Mouse (Mus musculus) kidney, postnatal 0 days (tissue): ENCODE data around the gene Serpinb9. TPM values are rescaled to one million over a fixed set of nuclear protein-coding genes. Genes with fewer than 3 reads are reported as not detected.
"Not testable (repeated sequence)": the region's sequence is repeated elsewhere in the genome, so short reads cannot be mapped to it uniquely, and the experiment has no call there.

Source experiments
- ATAC-seq: fragments of 200-750 bp; cut with Nextera tagmentation; replicated peaks from 2 replicates; pipeline ENCODE4 v1.8.0; 2017; ENCODE audit warnings: low read depth, moderate number of reproducible peaks, moderate TSS enrichment, moderate library complexity; ENCODE audit not compliant: low FRiP score
- DNase-seq: peaks from one replicate; pipeline ENCODE4 v3.0.0-alpha.2; 2016; ENCODE audit warnings: low spot score
- H3K27ac ChIP-seq: fragments of 300-500 bp; sonication (generic); 2 replicates; pipeline ENCODE4 v1.5.1; 2014; ENCODE audit warnings: mild to moderate bottlenecking
- H3K27me3 ChIP-seq: fragments of 300-500 bp; sonication (generic); 2 replicates; pipeline ENCODE4 v1.6.1; 2014; ENCODE audit warnings: low read length, mixed read lengths; ENCODE audit not compliant: insufficient read depth
- H3K36me3 ChIP-seq: fragments of 300-500 bp; sonication (generic); 2 replicates; pipeline ENCODE4 v1.6.1; 2014; ENCODE audit warnings: low read length, mixed read lengths; ENCODE audit not compliant: insufficient read depth
- H3K4me1 ChIP-seq: fragments of 300-500 bp; sonication (generic); replicated peaks from 2 replicates; pipeline ENCODE4 v1.6.1; 2014; ENCODE audit warnings: antibody characterized with exemption, low read length, mixed read lengths; ENCODE audit not compliant: insufficient read depth
- H3K4me2 ChIP-seq: fragments of 300-500 bp; sonication (generic); 2 replicates; pipeline ENCODE4 v1.6.1; 2014; ENCODE audit warnings: mild to moderate bottlenecking, low read length, moderate library complexity, mixed read lengths
- H3K4me3 ChIP-seq: fragments of 300-500 bp; sonication (generic); replicated peaks from 2 replicates; pipeline ENCODE4 v1.5.1; 2014; ENCODE audit warnings: low read depth, low read length
- H3K9ac ChIP-seq: fragments of 300-500 bp; sonication (generic); 2 replicates; pipeline ENCODE4 v1.6.1; 2014; ENCODE audit warnings: low read depth, low read length
- H3K9me3 ChIP-seq: fragments of 300-500 bp; sonication (generic); replicated peaks from 2 replicates; pipeline ENCODE4 v1.6.1; 2016; ENCODE audit warnings: low read length, inconsistent platforms, mixed read lengths
- CTCF ChIP-seq: IDR thresholded peaks from 2 replicates; pipeline ENCODE4 v1.5.1; 2016; ENCODE audit warnings: antibody characterized with exemption, low read depth, mild to moderate bottlenecking, moderate library complexity
- WGBS: fragments of 180-500 bp; shearing (Covaris S2); extraction: QIAGEN DNeasy Blood & Tissue Kit; methylation state at CpG from one replicate; pipeline ENCODE4 v1.1.7; 2014; 5-methylcytosine and 5-hydroxymethylcytosine counted together
- polyA plus RNA-seq: library from polyadenylated mRNA; unstranded; fragments of >200 nt; fragmentation: Nextera tagmentation; extraction: Ambion mirVana; gene quantifications from 2 replicates; pipeline ENCODE4 v1.2.1, GENCODE M21; 2015

Serpinb9 gene
- polyA plus RNA-seq, 1 experiment from 2014 or later = 20.5 TPM

GRCm38 (mm10) chr13:33028550-33028949, 25.5 kb downstream of the Serpinb9 start:
- WGBS = 53% methylated on average over 2 of the region's 2 CpGs
- ATAC-seq (no peak), DNase-seq (no peak)
- H3K27me3 ChIP-seq = no peaks in the 10 kb centered on the region
- H3K9ac ChIP-seq = no peak overlapping the region
- H3K4me1 ChIP-seq = no peaks in the 10 kb centered on the region
- no peaks in the 10 kb centered on the region for H3K9me3 ChIP-seq
- no peak overlapping the region for H3K4me3 ChIP-seq
- no peak overlapping the region for H3K27ac ChIP-seq
- no peak overlapping the region for H3K4me2 ChIP-seq
- H3K36me3 ChIP-seq = no peaks in the 10 kb centered on the region
- no peak for TF ChIP-seq CTCF

- not testable (repeated sequence) for H3K27ac ChIP-seq, H3K36me3 ChIP-seq, ATAC-seq, H3K27me3 ChIP-seq, DNase-seq, H3K4me2 ChIP-seq, H3K4me1 ChIP-seq, H3K9me3 ChIP-seq, H3K4me3 ChIP-seq, H3K9ac ChIP-seq
- WGBS = 96% methylated on average over 2 of the region's 2 CpGs
Measured at GRCm38 (mm10) chr13:33029478-33029877, 26.4 kb downstream of the Serpinb9 start.

- no peaks in the 10 kb centered on the region for H3K4me1 ChIP-seq
- 89% methylated on average over 2 of the region's 3 CpGs for WGBS
- no peak overlapping the region for H3K9ac ChIP-seq
Measured at GRCm38 (mm10) chr13:33030281-33030680, 27.2 kb downstream of the Serpinb9 start.

DNA sequence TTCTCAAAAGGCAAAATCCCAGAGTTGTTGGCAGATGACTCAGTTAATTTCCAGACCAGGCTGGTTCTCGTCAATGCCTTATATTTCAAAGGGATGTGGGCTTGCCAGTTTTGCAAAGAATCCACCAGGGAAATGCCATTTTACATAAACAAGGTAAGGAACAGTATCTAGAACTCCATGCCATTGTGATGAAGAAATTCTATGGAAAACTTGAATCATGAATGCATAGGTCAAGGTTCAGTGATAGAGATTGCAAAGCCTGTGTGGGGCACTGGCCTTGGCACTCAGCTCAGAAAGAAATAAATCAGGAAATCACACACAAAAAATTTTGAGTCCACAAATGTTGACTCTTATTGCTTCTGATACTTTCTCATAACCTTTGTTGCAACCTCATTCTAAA, 32.5 kb downstream of the Serpinb9 start:
- no peak for TF ChIP-seq CTCF
- Histone ChIP-seq H3K27ac (no peak overlapping the region), H3K4me3 (no peak overlapping the region), H3K36me3 (no peaks in the 10 kb centered on the region), H3K9ac (no peak overlapping the region), H3K9me3 (no peaks in the 10 kb centered on the region), H3K4me1 (no peaks in the 10 kb centered on the region), H3K4me2 (no peak overlapping the region), H3K27me3 (no peaks in the 10 kb centered on the region)
- DNase-seq = no peak
- no peak for ATAC-seq
- 76% methylated on average over 1 of the region's 1 CpGs for WGBS

More at GRCm38 (mm10) chr13:33030281-33030680, 27.2 kb downstream of the Serpinb9 start:
- no peak for ATAC-seq
- no peaks in the 10 kb centered on the region for H3K27me3 ChIP-seq
- H3K27ac ChIP-seq = no peak overlapping the region
- H3K4me3 ChIP-seq = no peak overlapping the region
- no peak for DNase-seq
- TF ChIP-seq CTCF = no peak
- no peaks in the 10 kb centered on the region for H3K36me3 ChIP-seq
- H3K9me3 ChIP-seq = no peaks in the 10 kb centered on the region
- H3K4me2 ChIP-seq = no peak overlapping the region

DNA sequence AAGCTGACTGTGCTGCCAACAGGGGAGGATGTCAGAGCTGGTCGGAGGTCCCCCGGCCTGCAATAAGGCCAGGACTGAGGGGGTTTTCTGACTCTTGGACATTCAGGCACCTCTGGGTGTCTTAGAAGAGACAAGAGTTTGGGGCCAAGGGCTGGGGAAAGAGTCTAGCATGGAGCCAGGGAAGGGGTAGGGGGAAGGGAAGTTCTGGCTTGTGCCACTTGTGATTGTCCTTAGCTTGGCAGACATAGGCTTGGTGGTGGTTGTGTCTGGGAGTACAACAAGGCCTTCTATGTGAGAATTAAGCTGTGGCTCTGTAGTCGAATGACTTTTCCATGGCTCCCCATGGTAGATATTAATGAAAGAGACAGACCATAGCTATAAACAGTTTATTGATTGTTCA, 40.5 kb downstream of the Serpinb9 start:
- ATAC-seq (no peak), DNase-seq (no peak)
- Histone ChIP-seq H3K36me3 (no peaks in the 10 kb centered on the region), H3K9me3 (no peaks in the 10 kb centered on the region), H3K27me3 (no peaks in the 10 kb centered on the region), H3K9ac (no peak overlapping the region), H3K4me3 (no peak overlapping the region), H3K27ac (no peak overlapping the region), H3K4me2 (no peak overlapping the region), H3K4me1 (no peaks in the 10 kb centered on the region)
- TF ChIP-seq CTCF = no peak
- 99% methylated on average over 3 of the region's 3 CpGs for WGBS

DNA sequence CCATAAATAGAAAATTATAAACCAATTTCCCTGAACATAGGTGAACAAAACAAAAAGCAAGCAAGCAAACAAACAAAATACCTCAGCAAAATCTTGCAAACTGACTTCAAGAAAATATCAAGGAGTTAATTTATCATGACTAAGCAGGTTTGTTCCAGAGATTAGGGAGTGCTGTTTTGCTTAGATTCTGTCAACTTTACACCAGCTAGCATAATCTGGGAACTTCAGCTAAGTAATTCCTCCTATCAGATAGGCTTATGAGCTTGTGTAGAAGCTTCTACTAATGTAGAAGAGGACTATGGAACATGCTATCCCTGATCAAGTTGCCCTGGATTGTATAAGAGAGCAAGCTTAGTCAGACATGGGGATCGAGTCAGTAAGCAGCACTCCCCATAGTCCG, 44.2 kb downstream of the Serpinb9 start:
- 88% methylated on average over 2 of the region's 2 CpGs for WGBS
- TF ChIP-seq CTCF = no peak

DNA sequence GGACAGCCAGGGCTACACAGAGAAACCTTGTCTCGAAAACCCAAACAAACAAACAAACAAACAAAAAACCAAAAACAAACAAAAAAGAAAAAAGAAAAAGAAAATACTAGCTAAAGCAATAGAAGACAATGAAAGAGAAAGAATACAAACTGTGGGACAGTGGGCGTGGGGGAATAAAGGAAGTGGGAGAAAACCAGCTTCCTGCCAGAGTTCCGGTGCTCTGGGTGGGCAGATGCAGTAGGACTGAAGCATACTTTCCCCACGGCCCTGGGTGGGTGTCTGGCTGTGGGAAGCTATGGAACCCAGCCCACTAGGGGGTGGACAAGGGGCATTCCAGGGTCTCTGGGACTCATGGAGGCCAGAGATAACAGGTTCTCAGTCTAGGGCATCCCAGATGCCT, 45.1 kb downstream of the Serpinb9 start:
- no peaks in the 10 kb centered on the region for H3K27me3 ChIP-seq
- no peaks in the 10 kb centered on the region for H3K4me1 ChIP-seq
- H3K36me3 ChIP-seq = no peaks in the 10 kb centered on the region
- no peak overlapping the region for H3K27ac ChIP-seq
- no peak overlapping the region for H3K4me3 ChIP-seq
- TF ChIP-seq CTCF = no peak
- 93% methylated on average over 4 of the region's 4 CpGs for WGBS
- H3K4me2 ChIP-seq = no peak overlapping the region
- DNase-seq (no peak), ATAC-seq (no peak)
- H3K9ac ChIP-seq = no peak overlapping the region
- no peaks in the 10 kb centered on the region for H3K9me3 ChIP-seq

More for the DNA sequence above, 44.2 kb downstream of the Serpinb9 start:
- DNase-seq (no peak), ATAC-seq (no peak)
- Histone ChIP-seq H3K9me3 (no peaks in the 10 kb centered on the region), H3K27ac (no peak overlapping the region), H3K36me3 (no peaks in the 10 kb centered on the region), H3K27me3 (no peaks in the 10 kb centered on the region), H3K4me1 (no peaks in the 10 kb centered on the region), H3K9ac (no peak overlapping the region), H3K4me2 (no peak overlapping the region), H3K4me3 (no peak overlapping the region)
